Mouse (Mus musculus) embryo, embryonic 10 days (tissue): ENCODE results near the gene Aqp9.
"Not testable (repeated sequence)": the region's sequence is repeated elsewhere in the genome, so short reads cannot be mapped to it uniquely, and the experiment has no call there.

Experiments used
- DNase-seq: peaks from one replicate; pipeline ENCODE4 v3.0.0-alpha.2; 2015; ENCODE audit warnings: low spot score

Gene Aqp9

GRCm38 (mm10) chr9:71138936-71139335 lies 29.5 kb downstream of the Aqp9 start:
- no peak for DNase-seq

- DNase-seq, result no peak
These were observed 31.1 kb downstream of the Aqp9 start for GRCm38 (mm10) chr9:71137267-71137945.

GRCm38 (mm10) chr9:71135073-71135472 lies 33.4 kb downstream of the Aqp9 start:
- no peak for DNase-seq

GRCm38 (mm10) chr9:71133190-71133589 lies 35.3 kb downstream of the Aqp9 start:
- no peak for DNase-seq

- DNase-seq, result no peak
These were observed 36.7 kb downstream of the Aqp9 start for GRCm38 (mm10) chr9:71131822-71132221.

GRCm38 (mm10) chr9:71128911-71129310 lies 39.6 kb downstream of the Aqp9 start:
- peak; percentile 84 for DNase-seq

- peak; percentile 23 for DNase-seq
These were observed 42.3 kb downstream of the Aqp9 start for GRCm38 (mm10) chr9:71126205-71126604.

GRCm38 (mm10) chr9:71123095-71123494 lies 45.4 kb downstream of the Aqp9 start:
- DNase-seq, result not testable (repeated sequence)

GRCm38 (mm10) chr9:71120924-71121323 lies 47.6 kb downstream of the Aqp9 start:
- no peak for DNase-seq

GRCm38 (mm10) chr9:71113166-71113565 lies 55.3 kb downstream of the Aqp9 start:
- no peak for DNase-seq

GRCm38 (mm10) chr9:71103521-71103920 lies 65.0 kb downstream of the Aqp9 start:
- DNase-seq, result no peak

GRCm38 (mm10) chr9:71094066-71094465 lies 74.4 kb downstream of the Aqp9 start:
- no peak for DNase-seq

- peak; percentile 80 for DNase-seq
These were observed 76.4 kb downstream of the Aqp9 start for GRCm38 (mm10) chr9:71092038-71092437.

GRCm38 (mm10) chr9:71079201-71079600 lies 89.3 kb downstream of the Aqp9 start:
- DNase-seq, result no peak

GRCm38 (mm10) chr9:71077251-71077825 lies 91.1 kb downstream of the Aqp9 start:
- no peak for DNase-seq

- no peak for DNase-seq
These were observed 92.3 kb downstream of the Aqp9 start for GRCm38 (mm10) chr9:71076201-71076648.

GRCm38 (mm10) chr9:71073831-71074230 lies 94.7 kb downstream of the Aqp9 start:
- DNase-seq, result peak; percentile 61

GRCm38 (mm10) chr9:71073076-71073475 lies 95.4 kb downstream of the Aqp9 start:
- no peak for DNase-seq

- DNase-seq, result no peak
These were observed 96.0 kb downstream of the Aqp9 start for GRCm38 (mm10) chr9:71072502-71072901.

GRCm38 (mm10) chr9:71071581-71072330 lies 96.7 kb downstream of the Aqp9 start:
- DNase-seq, result no peak

- no peak for DNase-seq
These were observed 97.9 kb downstream of the Aqp9 start for GRCm38 (mm10) chr9:71070628-71071027.

- DNase-seq, result no peak
These were observed 99.6 kb downstream of the Aqp9 start for GRCm38 (mm10) chr9:71068866-71069390.

GRCm38 (mm10) chr9:71067156-71067555 lies 101.3 kb downstream of the Aqp9 start:
- DNase-seq, result no peak
